Mouse (Mus musculus) ovary, adult 10 weeks (tissue): ENCODE measurements around the gene Adgrf2. TPM values are rescaled to one million over a fixed set of nuclear protein-coding genes. Genes with fewer than 3 reads are reported as not detected.

Experiments used
- polyA plus RNA-seq: library from polyadenylated mRNA; stranded (reverse); fragments of 350-450 nt; fragmentation: Illumina TruSeq; extraction: RNeasy Lipid Tissue Mini Kit (QIAGEN cat#74804); gene quantifications from one replicate; pipeline ENCODE4 v1.2.3, GENCODE M21; 2014

The Adgrf2 gene
- not detected for polyA plus RNA-seq

DNA sequence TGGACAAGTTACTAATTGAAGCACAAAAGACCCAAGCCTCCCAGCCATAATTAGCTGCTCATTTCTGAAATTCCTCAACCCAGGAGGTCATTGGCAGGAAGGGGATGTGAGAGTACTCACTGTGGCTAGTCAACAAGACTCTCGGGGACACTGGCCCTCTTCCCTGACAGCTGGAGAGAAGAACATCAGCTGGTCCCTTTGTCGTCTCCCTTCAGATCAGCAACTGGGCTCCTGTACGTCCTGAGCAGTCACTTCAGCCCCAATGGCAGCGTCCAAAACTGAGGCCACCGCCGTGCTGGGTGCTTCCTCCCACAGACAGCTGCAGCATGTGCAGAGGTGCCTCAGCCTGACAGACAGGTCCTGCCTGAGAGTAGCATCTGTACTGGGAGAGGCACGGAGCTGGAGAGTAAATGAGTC, at the start of gene Adgrf2:
Gene Adgrf2 (minus strand): TSS at position 379 of the 417 bp plus-strand sequence.

DNA sequence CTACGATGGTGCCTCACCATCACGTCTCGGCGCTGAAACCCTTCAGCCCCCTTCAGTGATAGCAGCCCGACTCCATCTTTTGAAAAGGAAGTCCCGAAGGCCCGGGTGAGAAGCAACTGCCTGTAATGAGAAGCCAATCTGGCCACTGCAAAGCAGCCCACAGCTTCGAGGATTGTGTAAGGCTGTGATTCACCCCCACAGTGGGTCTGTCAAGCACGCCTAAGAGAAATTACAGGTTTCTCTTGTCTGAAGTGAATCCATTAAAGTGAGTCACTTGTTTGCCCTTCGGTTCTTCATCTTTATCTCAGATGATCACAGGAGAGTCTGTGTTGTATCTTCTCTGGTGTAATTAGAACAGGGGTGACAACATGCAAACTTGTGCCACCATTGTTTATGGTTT, 49.8 kb downstream of the Adgrf2 start, which contains the start of gene Adgrf4:
Gene Adgrf4 (minus strand): TSS at position 149 of the 400 bp plus-strand sequence.

Other genes starting within 250 kb of the Adgrf2 start
- gene Opn5, start 130.8 kb downstream of the Adgrf2 start, polyA plus RNA-seq = not detected
- not detected for gene Adgrf4, start 49.9 kb downstream of the Adgrf2 start, polyA plus RNA-seq
- 304 TPM for gene Cd2ap, start 134.5 kb upstream of the Adgrf2 start, polyA plus RNA-seq